Mouse (Mus musculus) gastrocnemius, postnatal 25 days (tissue): ENCODE data around the gene Rfng. TPM values are rescaled to one million over a fixed set of nuclear protein-coding genes. Genes with fewer than 3 reads are reported as not detected.

Source experiments
- total RNA-seq, 2 experiments: library from RNA; stranded (reverse); gene quantifications; 1 replicate in 1 of 2; 2 replicates in 1 of 2; pipeline ENCODE4 v1.2.3; 2021

Gene Rfng
- total RNA-seq, 2 experiments from 2014 or later = 9.6 to 11.0 TPM

Other genes with a start within 250 kb of the Rfng start
- gene Mcrip1, start 234.5 kb downstream of the Rfng start, total RNA-seq = 10 to 100 TPM; 21.4 to 23.7 TPM
- 100 to 1,000 TPM in 1 of 2 experiments, 10 to 100 TPM in 1; 92.3 to 377 TPM for gene Ppp1r27, start 233.1 kb downstream of the Rfng start, total RNA-seq
- gene P4hb, start 211.0 kb downstream of the Rfng start, total RNA-seq = 100 to 1,000 TPM; 192 to 198 TPM
- gene Arhgdia, start 202.6 kb downstream of the Rfng start, total RNA-seq = 10 to 100 TPM; 80.1 to 95.2 TPM
- gene Alyref, start 185.8 kb downstream of the Rfng start, total RNA-seq = 10 to 100 TPM; 39.1 to 40.5 TPM
- 10 to 100 TPM; 50.7 to 51.6 TPM for gene Anapc11, start 185.8 kb downstream of the Rfng start, total RNA-seq
- not detected for gene Npb, start 175.7 kb downstream of the Rfng start, total RNA-seq
- 10 to 100 TPM; 30.7 to 34.7 TPM for gene Pcyt2, start 166.3 kb downstream of the Rfng start, total RNA-seq
- 1 to 10 TPM; 4.3 to 7.2 TPM for gene Sirt7, start 159.0 kb downstream of the Rfng start, total RNA-seq
- gene Mafg, start 150.6 kb downstream of the Rfng start, total RNA-seq = 10 to 100 TPM; 41.8 to 47.1 TPM
- 1 to 10 TPM; 6.7 to 6.8 TPM for gene Pycr1, start 140.4 kb downstream of the Rfng start, total RNA-seq
- 100 to 1,000 TPM; 121 to 134 TPM for gene Myadml2, start 136.0 kb downstream of the Rfng start, total RNA-seq
- gene Notum, start 123.0 kb downstream of the Rfng start, total RNA-seq = under 1 TPM in 1 of 2 experiments, not detected in 1; 0.18 TPM
- 10 to 100 TPM; 25.8 to 28.8 TPM for gene Aspscr1, start 111.2 kb downstream of the Rfng start, total RNA-seq
- gene Cenpx, start 70.5 kb downstream of the Rfng start, total RNA-seq = 10 to 100 TPM; 25.4 to 32.7 TPM
- gene Lrrc45, start 70.3 kb downstream of the Rfng start, total RNA-seq = 1 to 10 TPM; 4.0 to 4.3 TPM
- gene Rac3, start 62.7 kb downstream of the Rfng start, total RNA-seq = 1 to 10 TPM; 1.2 TPM
- gene Dcxr, start 56.9 kb downstream of the Rfng start, total RNA-seq = 1 to 10 TPM; 5.8 to 6.0 TPM
- 10 to 100 TPM in 1 of 2 experiments, 1 to 10 TPM in 1; 9.6 to 16.9 TPM for gene Cbr2, start 52.1 kb downstream of the Rfng start, total RNA-seq
- gene Hmga1b, start 21.4 kb downstream of the Rfng start, total RNA-seq = 10 to 100 TPM; 17.1 to 19.8 TPM
- gene Gps1, start 65 bp upstream of the Rfng start, total RNA-seq = 10 to 100 TPM; 50.3 to 53.0 TPM
- 10 to 100 TPM; 32.6 to 36.2 TPM for gene Dus1l, start 12.2 kb upstream of the Rfng start, total RNA-seq
- 10 to 100 TPM; 11.1 to 59.9 TPM for gene Fasn, start 40.3 kb upstream of the Rfng start, total RNA-seq
- gene Ccdc57, start 148.7 kb upstream of the Rfng start, total RNA-seq = 1 to 10 TPM; 2.8 to 2.9 TPM
- 100 to 1,000 TPM; 313 to 418 TPM for gene Slc16a3, start 164.3 kb upstream of the Rfng start, total RNA-seq
- 10 to 100 TPM; 45.8 to 52.6 TPM for gene Csnk1d, start 207.1 kb upstream of the Rfng start, total RNA-seq